ENCODE assay signal across 26 mouse cellular contexts in genomic region chr1:64802631-64803030, GRCm38 (mm10).
A peak's percentile ranks its signal among the peaks of the same experiment; 100 is the strongest.
DNase-seq lines count a peak whose midpoint lies in the region; ATAC-seq and TF ChIP-seq lines count a peak whose summit lies in the region.
"Had no signal": no experiment of that assay in that cellular context is flagged by ENCODE, and none has a peak within 500 bp of the region (broad histone marks: within the 10 kb centered on the region; RNA-seq: fewer than 3 reads in every experiment).

No protein-coding gene starts in this region.

- no peak for ATAC-seq in heart, embryonic 13.5 days (ENCODE audit: extremely low read depth, insufficient number of reproducible peaks, low FRiP score, low TSS enrichment)
- ATAC-seq in kidney, postnatal 0 days (replicated peaks; ENCODE audit: low FRiP score, low read depth): no peak
- ATAC-seq in kidney, embryonic 14.5 days (ENCODE audit: low FRiP score, low TSS enrichment): no peak
- peak; percentile 88 for ATAC-seq in lung, embryonic 16.5 days (ENCODE audit: low read depth)
- ATAC-seq: CD4-positive, CD25-positive, alpha-beta regulatory T cell, adult 4 months; forebrain, embryonic 16.5 days; intestine, postnatal 0 days had no signal

- no peak overlapping the region for H3K4me2 ChIP-seq in heart, embryonic 13.5 days
- no peak overlapping the region for H3K4me2 ChIP-seq in kidney, postnatal 0 days (ENCODE audit: low read length)
- no peak overlapping the region for H3K4me2 ChIP-seq in kidney, embryonic 14.5 days (replicated peaks; ENCODE audit: low read depth, low read length)
- no peak overlapping the region for H3K4me2 ChIP-seq in lung, embryonic 16.5 days (ENCODE audit: low read depth, low read length)
- H3K4me2 ChIP-seq: embryonic facial prominence, embryonic 12.5 days; hindbrain, embryonic 13.5 days; kidney, embryonic 15.5 days; limb, embryonic 15.5 days; liver, embryonic 15.5 days had no signal

- 0 out of 2 replicates have a peak overlapping the region, but pooled peaks have one; percentile 30 for H3K9ac ChIP-seq in heart, embryonic 13.5 days
- no peak overlapping the region for H3K9ac ChIP-seq in kidney, postnatal 0 days (ENCODE audit: low read depth, low read length)
- no peak overlapping the region for H3K9ac ChIP-seq in kidney, embryonic 14.5 days (ENCODE audit: low read depth, low read length)
- H3K9ac ChIP-seq in lung, embryonic 16.5 days (ENCODE audit: low read length): no peak overlapping the region
- H3K9ac ChIP-seq: embryonic facial prominence, embryonic 12.5 days; hindbrain, embryonic 13.5 days; kidney, embryonic 15.5 days; limb, embryonic 15.5 days; liver, embryonic 15.5 days had no signal

- no peaks in the 10 kb centered on the region for H3K9me3 ChIP-seq in heart, embryonic 13.5 days
- H3K9me3 ChIP-seq in kidney, postnatal 0 days (replicated peaks; ENCODE audit: low read length): no peaks in the 10 kb centered on the region
- no peaks in the 10 kb centered on the region for H3K9me3 ChIP-seq in kidney, embryonic 14.5 days (ENCODE audit: control insufficient read depth, low read length)
- no peaks in the 10 kb centered on the region for H3K9me3 ChIP-seq in lung, embryonic 16.5 days (ENCODE audit: control insufficient read depth, low read length)
- H3K9me3 ChIP-seq: embryonic facial prominence, embryonic 12.5 days; forebrain, embryonic 10.5 days; hindbrain, embryonic 13.5 days; kidney, embryonic 15.5 days; limb, embryonic 15.5 days; liver, embryonic 15.5 days had no signal

- no peak overlapping the region for H3K4me3 ChIP-seq in heart, embryonic 13.5 days
- no peak overlapping the region for H3K4me3 ChIP-seq in kidney, postnatal 0 days (replicated peaks; ENCODE audit: low read depth, low read length)
- H3K4me3 ChIP-seq in kidney, embryonic 14.5 days (ENCODE audit: low read length): no peak overlapping the region
- H3K4me3 ChIP-seq in lung, embryonic 16.5 days (ENCODE audit: low read length): no peak overlapping the region
- H3K4me3 ChIP-seq: embryonic facial prominence, embryonic 12.5 days; forebrain, embryonic 10.5 days; gastrocnemius, adult 2 months; heart, adult 2 months; hindbrain, embryonic 13.5 days; kidney, embryonic 15.5 days; limb, embryonic 15.5 days; liver, embryonic 15.5 days had no signal

- H3K36me3 ChIP-seq in heart, embryonic 13.5 days: no peaks in the 10 kb centered on the region
- H3K36me3 ChIP-seq in kidney, postnatal 0 days (ENCODE audit: insufficient read depth, low read length): no peaks in the 10 kb centered on the region
- H3K36me3 ChIP-seq in kidney, embryonic 14.5 days (ENCODE audit: control insufficient read depth, insufficient read depth, low read length): no peaks in the 10 kb centered on the region
- H3K36me3 ChIP-seq in lung, embryonic 16.5 days (ENCODE audit: control insufficient read depth, insufficient read depth, low read length): no peaks in the 10 kb centered on the region
- H3K36me3 ChIP-seq: embryonic facial prominence, embryonic 12.5 days; forebrain, embryonic 10.5 days; hindbrain, embryonic 13.5 days; kidney, embryonic 15.5 days; limb, embryonic 15.5 days; liver, embryonic 15.5 days had no signal

- peaks cover 17% of the 10 kb centered on the region for H3K4me1 ChIP-seq in heart, embryonic 13.5 days
- H3K4me1 ChIP-seq in kidney, postnatal 0 days (replicated peaks; ENCODE audit: insufficient read depth, low read length): no peaks in the 10 kb centered on the region
- H3K4me1 ChIP-seq in kidney, embryonic 14.5 days (ENCODE audit: control insufficient read depth, insufficient read depth, low read length): no peaks in the 10 kb centered on the region
- peaks cover 2% of the 10 kb centered on the region; the same call in 1 of the 2 replicates for H3K4me1 ChIP-seq in lung, embryonic 16.5 days (replicated peaks; ENCODE audit: control insufficient read depth, insufficient read depth, low read length)
- H3K4me1 ChIP-seq: embryonic facial prominence, embryonic 12.5 days; kidney, embryonic 15.5 days had no signal

- no peaks in the 10 kb centered on the region for H3K27me3 ChIP-seq in heart, embryonic 13.5 days (replicated peaks)
- H3K27me3 ChIP-seq in kidney, postnatal 0 days (ENCODE audit: insufficient read depth, low read length): no peaks in the 10 kb centered on the region
- no peaks in the 10 kb centered on the region for H3K27me3 ChIP-seq in kidney, embryonic 14.5 days (ENCODE audit: control insufficient read depth, insufficient read depth, low read length)
- H3K27me3 ChIP-seq in lung, embryonic 16.5 days (ENCODE audit: control insufficient read depth, insufficient read depth, low read depth, low read length): no peaks in the 10 kb centered on the region
- H3K27me3 ChIP-seq: embryonic facial prominence, embryonic 12.5 days; hindbrain, embryonic 13.5 days; kidney, embryonic 15.5 days; limb, embryonic 15.5 days; liver, embryonic 15.5 days had no signal

- no peak for TF ChIP-seq CTCF in kidney, postnatal 0 days (IDR thresholded peaks at IDR 0.05; ENCODE audit: low read depth)

- 39% methylated on average over 6 of the region's 6 CpGs for WGBS in heart, embryonic 13.5 days
- WGBS in kidney, postnatal 0 days: 36% methylated on average over 6 of the region's 6 CpGs
- WGBS in kidney, embryonic 14.5 days: 54% methylated on average over 6 of the region's 6 CpGs
- 42% methylated on average over 6 of the region's 6 CpGs for WGBS in lung, embryonic 16.5 days

- intact Hi-C loops in heart, postnatal 25 days (cut with DNase I): no loop called here

- H3K27ac ChIP-seq in heart, embryonic 13.5 days (replicated peaks): peak overlapping the region; percentile 50
- no peak overlapping the region for H3K27ac ChIP-seq in kidney, postnatal 0 days
- H3K27ac ChIP-seq in kidney, embryonic 14.5 days (ENCODE audit: low read depth, low read length): no peak overlapping the region
- no peak overlapping the region for H3K27ac ChIP-seq in lung, embryonic 16.5 days (ENCODE audit: low read length)
- H3K27ac ChIP-seq: embryonic facial prominence, embryonic 12.5 days; forebrain, embryonic 10.5 days; gastrocnemius, adult 2 months; heart, adult 2 months; hindbrain, embryonic 13.5 days; kidney, embryonic 15.5 days; limb, embryonic 15.5 days; liver, embryonic 15.5 days had no signal

- no peak for DNase-seq in heart, postnatal 25 days (ENCODE audit: low spot score)
- DNase-seq in kidney, postnatal 0 days (ENCODE audit: low spot score): peak; percentile 42
- DNase-seq in lung, postnatal 14 days: no peak
- DNase-seq in lung, postnatal 36 days: peak; percentile 30
- no peak for DNase-seq in cerebellum, adult 9-11 months
- DNase-seq: adrenal gland, postnatal 25 days; cerebellum, adult 18-20 months; cerebellum, postnatal 14 days; gastrocnemius, adult 2 months; gastrocnemius, postnatal 36 days; heart, adult 2 months; heart, postnatal 14 days; kidney, postnatal 4 days; midbrain, embryonic 14.5 days had no signal

Comparison
In these comparisons a context has a peak if more than half of its experiments do, and no peak if none do; other contexts are left out.
1. DNase-seq: peak in kidney, postnatal 0 days (single experiment) and lung, postnatal 36 days (single experiment); none in heart, postnatal 25 days (single experiment), lung, postnatal 14 days (single experiment) and cerebellum, adult 9-11 months (single experiment).